Mouse (Mus musculus) midbrain, postnatal 0 days (tissue): ENCODE measurements at regions not wholly inside any gene's neighbourhood (a gene's known extent, or its start where the extent isn't known, plus 50 kb on each side); places are given as distances from the start of the nearest gene placed in this dataset.

Source experiments
- ATAC-seq: fragments of 200-750 bp; cut with Nextera tagmentation; 2 replicates; pipeline ENCODE4 v1.8.0; 2017; ENCODE audit warnings: moderate number of reproducible peaks, mild to moderate bottlenecking, moderate TSS enrichment, moderate library complexity; ENCODE audit not compliant: low FRiP score
- DNase-seq: peaks from one replicate; pipeline ENCODE4 v3.0.0-alpha.2; 2015; ENCODE audit warnings: low spot score
- H3K27ac ChIP-seq: fragments of 300-500 bp; sonication (generic); 2 replicates; pipeline ENCODE4 v1.5.1; 2014; ENCODE audit warnings: low read depth, mild to moderate bottlenecking, low read length, mixed read lengths
- H3K27me3 ChIP-seq: fragments of 300-500 bp; sonication (generic); 2 replicates; pipeline ENCODE4 v1.6.1; 2014; ENCODE audit warnings: low read length, control low read depth, mixed read lengths; ENCODE audit not compliant: insufficient read depth
- H3K36me3 ChIP-seq: fragments of 300-500 bp; sonication (generic); 2 replicates; pipeline ENCODE4 v1.6.1; 2014; ENCODE audit warnings: low read length, control low read depth, mixed read lengths; ENCODE audit not compliant: insufficient read depth
- H3K4me1 ChIP-seq: fragments of 300-500 bp; sonication (generic); 2 replicates; pipeline ENCODE4 v1.6.1; 2014; ENCODE audit warnings: mild to moderate bottlenecking, control low read depth, antibody characterized with exemption, low read length, mixed read lengths; ENCODE audit not compliant: insufficient read depth
- H3K4me2 ChIP-seq: fragments of 300-500 bp; sonication (generic); 2 replicates; pipeline ENCODE4 v1.6.1; 2014; ENCODE audit warnings: low read depth, mild to moderate bottlenecking, low read length, mixed read lengths; ENCODE audit not compliant: poor library complexity, severe bottlenecking
- H3K4me3 ChIP-seq: fragments of 300-500 bp; sonication (generic); 2 replicates; pipeline ENCODE4 v1.5.1; 2014; ENCODE audit warnings: low read depth, mild to moderate bottlenecking, low read length, moderate library complexity
- H3K9ac ChIP-seq: fragments of 300-500 bp; sonication (generic); replicated peaks from 2 replicates; pipeline ENCODE4 v1.6.1; 2014; ENCODE audit warnings: mild to moderate bottlenecking, low read length, moderate library complexity, mixed read lengths; ENCODE audit not compliant: poor library complexity, severe bottlenecking
- H3K9me3 ChIP-seq: fragments of 300-500 bp; sonication (generic); 2 replicates; pipeline ENCODE4 v1.6.1; 2016; ENCODE audit warnings: low read length, control low read depth
- CTCF ChIP-seq: IDR thresholded peaks from 2 replicates; pipeline ENCODE4 v1.5.1; 2016; ENCODE audit warnings: antibody characterized with exemption, mild to moderate bottlenecking
- WGBS: fragments of 180-500 bp; shearing (Covaris S2); extraction: QIAGEN DNeasy Blood & Tissue Kit; methylation state at CpG from one replicate; pipeline ENCODE4 v1.1.7; 2014; 5-methylcytosine and 5-hydroxymethylcytosine counted together

DNA sequence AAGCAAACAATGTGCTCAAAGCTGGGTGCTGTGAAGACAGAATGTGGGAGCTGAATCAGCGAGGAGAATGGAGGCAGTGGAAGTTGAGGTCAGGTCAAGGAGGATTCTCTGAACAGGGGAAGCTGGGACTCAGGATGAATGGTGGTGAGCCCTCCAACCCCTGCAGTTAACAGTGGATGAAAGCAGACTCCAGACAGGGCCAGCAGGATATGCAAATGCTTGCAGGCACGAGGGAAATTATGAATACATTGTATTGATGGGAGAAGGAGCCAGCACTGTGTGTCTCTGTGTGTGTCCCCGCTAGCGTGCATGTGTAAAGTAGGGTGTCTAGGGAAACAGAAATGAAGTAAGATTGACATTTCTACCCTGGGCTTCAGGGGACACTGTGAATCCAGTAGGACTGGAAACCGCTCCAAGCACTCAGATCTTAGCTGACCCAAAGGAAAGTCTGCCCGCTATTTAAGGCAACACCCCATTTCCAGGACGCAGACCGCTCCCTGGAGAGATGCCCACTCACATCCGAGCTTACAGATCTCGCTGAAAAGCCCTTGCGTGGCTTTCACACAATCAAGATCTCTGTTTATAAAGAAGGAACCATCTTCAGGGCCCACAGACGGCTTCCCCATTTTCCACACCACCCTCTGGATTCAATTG is 141.7 kb downstream of the Trim33 start:
- no peak overlapping the region for H3K9ac ChIP-seq
- WGBS, result 37% methylated on average over 12 of the region's 12 CpGs
- H3K36me3 ChIP-seq, result no peaks in the 10 kb centered on the region
- no peak overlapping the region for H3K4me3 ChIP-seq
- TF ChIP-seq CTCF, result no peak
- H3K27ac ChIP-seq, result no peak overlapping the region
- ATAC-seq, result no peak
- no peak overlapping the region for H3K4me2 ChIP-seq
- DNase-seq, result no peak
- no peaks in the 10 kb centered on the region for H3K9me3 ChIP-seq
- peaks cover 4% of the 10 kb centered on the region for H3K27me3 ChIP-seq
- H3K4me1 ChIP-seq, result 0 out of 2 replicates have a peak, but pooled peaks cover 5% of the 10 kb centered on the region

DNA sequence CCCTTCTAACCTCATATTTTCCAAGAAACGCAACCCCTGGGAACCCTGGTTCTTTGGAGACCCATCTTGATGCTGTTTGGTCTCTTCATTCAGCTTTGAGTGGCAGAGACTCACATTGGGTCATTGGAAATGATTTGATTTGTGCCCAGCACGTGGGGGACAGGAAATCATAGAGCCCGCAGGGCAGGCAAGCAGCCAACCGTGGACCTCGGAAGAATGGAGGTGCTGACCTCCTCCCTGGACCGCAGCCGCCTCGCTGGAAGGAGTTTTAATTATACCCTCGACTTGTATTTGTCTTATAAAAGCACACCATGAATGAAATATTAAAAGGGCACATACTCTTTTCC is 142.2 kb downstream of the Trim33 start:
- Histone ChIP-seq H3K9me3 (no peaks in the 10 kb centered on the region), H3K4me3 (no peak overlapping the region), H3K27me3 (peaks cover 4% of the 10 kb centered on the region), H3K27ac (no peak overlapping the region), H3K4me2 (no peak overlapping the region), H3K36me3 (no peaks in the 10 kb centered on the region), H3K4me1 (0 out of 2 replicates have a peak, but pooled peaks cover 5% of the 10 kb centered on the region), H3K9ac (no peak overlapping the region)
- TF ChIP-seq CTCF, result no peak
- 33% methylated on average over 9 of the region's 9 CpGs for WGBS
- DNase-seq (no peak), ATAC-seq (no peak)

DNA sequence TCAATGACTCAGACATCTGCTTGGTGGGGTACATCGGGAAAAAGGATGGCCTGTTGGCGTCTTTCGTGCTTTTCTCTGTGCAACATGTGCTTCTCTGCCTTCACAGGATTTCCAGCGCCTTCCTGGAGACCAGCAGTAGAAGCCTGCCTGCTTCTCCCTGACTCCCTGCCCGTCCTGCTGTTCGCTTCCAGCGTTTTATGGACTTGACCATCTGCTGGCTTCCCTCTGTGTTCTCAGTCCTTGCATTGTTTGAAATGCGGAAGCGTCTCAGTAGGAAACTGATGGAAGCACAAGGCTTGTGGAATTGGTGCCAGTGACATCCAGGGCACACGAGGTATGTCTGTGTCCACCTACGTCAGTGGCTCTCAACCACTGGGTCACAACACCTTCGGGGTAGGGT is 143.7 kb downstream of the Trim33 start:
- ATAC-seq (no peak), DNase-seq (peak; percentile 48)
- TF ChIP-seq CTCF, result no peak
- no peak overlapping the region for H3K4me3 ChIP-seq
- peaks cover 4% of the 10 kb centered on the region for H3K27me3 ChIP-seq
- no peak overlapping the region for H3K9ac ChIP-seq
- WGBS, result 87% methylated on average over 12 of the region's 12 CpGs
- H3K36me3 ChIP-seq, result no peaks in the 10 kb centered on the region
- H3K4me2 ChIP-seq, result no peak overlapping the region
- no peak overlapping the region for H3K27ac ChIP-seq
- no peaks in the 10 kb centered on the region for H3K9me3 ChIP-seq
- H3K4me1 ChIP-seq, result 0 out of 2 replicates have a peak, but pooled peaks cover 5% of the 10 kb centered on the region

DNA sequence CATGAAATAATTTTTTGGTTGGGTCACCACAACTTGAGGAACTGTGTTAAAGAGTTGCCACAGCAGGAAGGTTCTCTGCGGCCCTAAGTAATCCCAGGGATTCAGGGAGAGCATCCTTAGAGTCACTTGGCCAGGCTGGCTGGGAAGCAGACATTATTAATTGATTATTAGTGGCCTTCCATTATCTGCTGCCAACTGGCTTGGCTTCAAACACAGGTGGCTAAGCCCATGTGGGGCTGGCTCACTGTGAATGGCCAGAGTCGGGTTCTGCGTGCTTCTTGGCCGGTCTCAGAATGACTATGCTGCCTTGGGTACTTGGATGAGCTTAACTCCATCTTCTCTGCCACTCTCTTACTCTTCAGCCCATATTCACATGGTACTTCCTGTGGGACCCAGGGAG is 144.2 kb downstream of the Trim33 start:
- no peak for ATAC-seq
- no peak overlapping the region for H3K4me2 ChIP-seq
- no peaks in the 10 kb centered on the region for H3K36me3 ChIP-seq
- 0 out of 2 replicates have a peak, but pooled peaks cover 5% of the 10 kb centered on the region for H3K4me1 ChIP-seq
- no peak overlapping the region for H3K4me3 ChIP-seq
- 73% methylated on average over 4 of the region's 4 CpGs for WGBS
- no peak overlapping the region for H3K9ac ChIP-seq
- H3K9me3 ChIP-seq, result no peaks in the 10 kb centered on the region
- TF ChIP-seq CTCF, result no peak
- peaks cover 4% of the 10 kb centered on the region for H3K27me3 ChIP-seq
- no peak overlapping the region for H3K27ac ChIP-seq
- no peak for DNase-seq

DNA sequence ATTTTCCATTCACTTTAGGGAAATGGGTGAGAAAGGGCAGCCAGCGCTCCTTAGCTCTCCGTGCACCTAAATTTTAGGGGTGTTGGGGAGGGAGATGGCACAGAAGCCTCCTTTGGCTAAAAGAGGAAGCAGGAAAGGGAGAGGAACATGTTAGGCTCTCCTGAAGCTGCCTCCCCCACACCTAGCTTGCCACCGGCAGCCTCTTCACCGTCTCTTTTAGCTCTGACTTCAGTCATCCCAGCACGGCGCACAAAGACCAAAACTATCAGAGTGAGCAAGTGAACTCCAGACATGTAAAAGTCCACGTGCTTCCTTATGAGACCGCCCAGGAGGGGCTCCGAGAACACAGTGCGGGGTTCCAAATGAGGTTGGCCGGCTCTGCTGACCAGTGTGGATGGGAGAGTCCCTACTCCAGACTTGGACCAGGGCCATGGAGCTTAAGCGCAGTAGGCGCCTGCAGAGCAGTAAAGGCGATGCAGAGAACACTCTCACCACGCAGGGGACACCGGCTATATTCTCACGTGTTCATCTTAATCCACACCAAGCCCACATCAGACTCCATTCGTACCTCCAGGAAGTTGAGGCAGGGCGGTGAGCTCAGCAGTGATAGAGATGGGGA is 146.8 kb downstream of the Trim33 start:
- Histone ChIP-seq H3K27ac (no peak overlapping the region), H3K4me3 (no peak overlapping the region), H3K36me3 (no peaks in the 10 kb centered on the region), H3K9me3 (no peaks in the 10 kb centered on the region), H3K9ac (no peak overlapping the region), H3K27me3 (peaks cover 4% of the 10 kb centered on the region), H3K4me1 (no peaks in the 10 kb centered on the region), H3K4me2 (no peak overlapping the region)
- ATAC-seq (no peak), DNase-seq (no peak)
- 88% methylated on average over 19 of the region's 19 CpGs for WGBS
- no peak for TF ChIP-seq CTCF

DNA sequence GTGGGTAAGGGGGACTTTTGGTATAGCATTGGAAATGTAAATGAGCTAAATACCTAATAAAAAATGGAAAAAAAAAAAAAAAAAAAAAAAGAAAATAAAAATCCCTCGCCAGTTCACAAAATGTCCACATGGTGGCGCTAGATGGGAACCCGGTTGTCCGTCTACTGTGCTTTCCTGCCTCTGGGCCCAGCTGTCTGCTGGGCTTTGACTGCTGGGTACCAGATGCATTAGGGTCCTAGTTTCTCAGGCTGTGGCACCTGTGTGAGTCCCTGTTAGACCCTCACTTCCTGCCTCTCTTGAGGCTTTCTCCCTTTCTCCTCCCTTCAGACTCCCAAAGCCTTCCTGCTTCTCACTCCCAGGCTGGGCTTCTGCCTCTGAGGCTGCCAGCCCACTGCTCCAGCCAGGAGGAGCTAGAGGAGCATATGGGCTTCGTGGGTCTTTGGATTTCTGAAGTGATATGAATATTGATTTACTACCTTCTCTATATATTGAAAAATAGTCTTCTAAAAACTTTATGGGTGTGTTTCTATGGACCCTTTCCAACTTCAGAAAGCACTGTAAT is 145.7 kb upstream of the Syt6 start:
- ATAC-seq, result no peak
- Histone ChIP-seq H3K27me3 (no peaks in the 10 kb centered on the region), H3K9ac (no peak overlapping the region), H3K9me3 (no peaks in the 10 kb centered on the region), H3K4me2 (no peak overlapping the region), H3K4me3 (no peak overlapping the region), H3K36me3 (no peaks in the 10 kb centered on the region), H3K27ac (no peak overlapping the region), H3K4me1 (no peaks in the 10 kb centered on the region)
- TF ChIP-seq CTCF, result peak; percentile 55
- no peak for DNase-seq
- WGBS, result 15% methylated on average over 5 of the region's 5 CpGs
